Comparison of ENCODE assay signal across 9 mouse cellular contexts in genomic region chr5:96999601-97000000, GRCm38 (mm10). TPM values are rescaled to one million over a fixed set of nuclear protein-coding genes. Genes with fewer than 3 reads are reported as not detected.
DNase-seq lines count a peak whose midpoint lies in the region; ATAC-seq and TF ChIP-seq lines count a peak whose summit lies in the region.
"Had no signal": no experiment of that assay in that cellular context is flagged by ENCODE, and none has a peak within 500 bp of the region (broad histone marks: within the 10 kb centered on the region; RNA-seq: fewer than 3 reads in every experiment).

No protein-coding gene starts in this region.

- no peaks in the 10 kb centered on the region for H3K9me3 ChIP-seq in liver, embryonic 11.5 days (ENCODE audit: control insufficient read depth, low read length)
- H3K9me3 ChIP-seq in embryonic facial prominence, embryonic 14.5 days (ENCODE audit: control insufficient read depth, low read length): no peaks in the 10 kb centered on the region
- H3K9me3 ChIP-seq in intestine, embryonic 14.5 days (ENCODE audit: control insufficient read depth, low read length): no peaks in the 10 kb centered on the region

- H3K4me1 ChIP-seq in liver, embryonic 11.5 days (replicated peaks; ENCODE audit: control insufficient read depth, insufficient read depth, low read length): peaks cover 53% of the 10 kb centered on the region
- H3K4me1 ChIP-seq in embryonic facial prominence, embryonic 14.5 days (ENCODE audit: control insufficient read depth, insufficient read depth, low read length): peaks cover 15% of the 10 kb centered on the region
- H3K4me1 ChIP-seq in intestine, embryonic 14.5 days (replicated peaks; ENCODE audit: control insufficient read depth, insufficient read depth, low read length): peaks cover 33% of the 10 kb centered on the region

- no peak overlapping the region for H3ac ChIP-seq in myocyte (ENCODE audit: control insufficient read depth, insufficient read length)

- no peak for ATAC-seq in liver, embryonic 11.5 days (replicated peaks; ENCODE audit: low FRiP score)
- no peak for ATAC-seq in embryonic facial prominence, embryonic 14.5 days (ENCODE audit: low read depth)
- ATAC-seq in intestine, embryonic 14.5 days (replicated peaks; ENCODE audit: low FRiP score, low TSS enrichment, low read depth): no peak

- peak overlapping the region; percentile 87 for H3K4me2 ChIP-seq in liver, embryonic 11.5 days
- peak overlapping the region; percentile 68; the same call in 1 of the 2 replicates for H3K4me2 ChIP-seq in embryonic facial prominence, embryonic 14.5 days (ENCODE audit: low read depth, low read length)
- peak overlapping the region; percentile 88 for H3K4me2 ChIP-seq in intestine, embryonic 14.5 days (ENCODE audit: low read length)
- H3K4me2 ChIP-seq in myocyte (ENCODE audit: low read depth): peak overlapping the region; percentile 77

- H3K27me3 ChIP-seq in liver, embryonic 11.5 days (replicated peaks; ENCODE audit: control insufficient read depth, insufficient read depth, low read length): no peaks in the 10 kb centered on the region
- H3K27me3 ChIP-seq in embryonic facial prominence, embryonic 14.5 days (replicated peaks; ENCODE audit: control insufficient read depth, insufficient read depth, low read length): no peaks in the 10 kb centered on the region
- H3K27me3 ChIP-seq in intestine, embryonic 14.5 days (replicated peaks; ENCODE audit: control insufficient read depth, insufficient read depth, low read length): no peaks in the 10 kb centered on the region
- no peaks in the 10 kb centered on the region for H3K27me3 ChIP-seq in myocyte (ENCODE audit: control insufficient read depth, insufficient read depth, insufficient read length)

- no peak for DNase-seq in liver, embryonic 11.5 days (ENCODE audit: low spot score)
- DNase-seq in liver: no peak
- DNase-seq in embryonic facial prominence, embryonic 14.5 days (ENCODE audit: low spot score): no peak
- peak; percentile 48 for DNase-seq in intestine, embryonic 14.5 days (ENCODE audit: low spot score)
- no peak for DNase-seq in ovary, postnatal 14 days (ENCODE audit: low spot score)
- no peak for DNase-seq in adrenal gland, adult 2 months
- DNase-seq: kidney, postnatal 25 days; thymus, postnatal 25 days had no signal

- peak overlapping the region; percentile 62 for H3K9ac ChIP-seq in liver, embryonic 11.5 days (ENCODE audit: low read depth, low read length)
- no peak overlapping the region for H3K9ac ChIP-seq in embryonic facial prominence, embryonic 14.5 days (ENCODE audit: low read depth, low read length)
- H3K9ac ChIP-seq in intestine, embryonic 14.5 days (ENCODE audit: low read length): no peak overlapping the region

- 0 out of 2 replicates have a peak, but pooled peaks cover 3% of the 10 kb centered on the region for H3K36me3 ChIP-seq in liver, embryonic 11.5 days (ENCODE audit: control insufficient read depth, insufficient read depth, low read length)
- no peaks in the 10 kb centered on the region for H3K36me3 ChIP-seq in embryonic facial prominence, embryonic 14.5 days (ENCODE audit: control insufficient read depth, insufficient read depth, low read length)
- H3K36me3 ChIP-seq in intestine, embryonic 14.5 days (ENCODE audit: control insufficient read depth, insufficient read depth, low read length): no peaks in the 10 kb centered on the region
- no peaks in the 10 kb centered on the region for H3K36me3 ChIP-seq in myocyte (ENCODE audit: control insufficient read depth, insufficient read depth)

- 57% methylated on average over 7 of the region's 7 CpGs for WGBS in liver, embryonic 11.5 days
- WGBS in embryonic facial prominence, embryonic 14.5 days: 87% methylated on average over 7 of the region's 7 CpGs
- WGBS in intestine, embryonic 14.5 days: 84% methylated on average over 7 of the region's 7 CpGs

- H3K4me3 ChIP-seq in liver, embryonic 11.5 days (ENCODE audit: low read depth, low read length): peak overlapping the region; percentile 90
- H3K4me3 ChIP-seq in embryonic facial prominence, embryonic 14.5 days (ENCODE audit: low read depth, low read length): peak overlapping the region; percentile 77; the same call in 1 of the 2 replicates
- H3K4me3 ChIP-seq in intestine, embryonic 14.5 days (ENCODE audit: low read depth, low read length): 0 out of 2 replicates have a peak overlapping the region, but pooled peaks have one; percentile 67
- peak overlapping the region; percentile 33 for H3K4me3 ChIP-seq in myocyte

- no peak for TF ChIP-seq POLR2A in myocyte (IDR thresholded peaks at IDR 0.05; ENCODE audit: insufficient read length, low read depth)

- peaks cover 53% of the 10 kb centered on the region for H3K79me2 ChIP-seq in myocyte (ENCODE audit: control insufficient read depth, insufficient read depth)

- peak overlapping the region; percentile 53; the same call in 1 of the 2 replicates for H3K27ac ChIP-seq in liver, embryonic 11.5 days (ENCODE audit: low read depth, low read length)
- no peak overlapping the region for H3K27ac ChIP-seq in embryonic facial prominence, embryonic 14.5 days (replicated peaks; ENCODE audit: low read depth, low read length)
- H3K27ac ChIP-seq in intestine, embryonic 14.5 days (ENCODE audit: low read depth): no peak overlapping the region

TF ChIP-seq in myocyte, 11 proteins besides CTCF, POLR2A, EP300 and RAD21:
- no peak for TF ChIP-seq SRF (IDR thresholded peaks at IDR 0.05; ENCODE audit: control insufficient read depth, insufficient read length, low read depth)
- no peak for TF ChIP-seq MAX (IDR thresholded peaks at IDR 0.05; ENCODE audit: low read depth)
- no peak for TF ChIP-seq MYOD1 (IDR thresholded peaks at IDR 0.05; ENCODE audit: control insufficient read depth in 1 of 3, insufficient read length in 2 of 3, low read depth in 2 of 3)
- TF ChIP-seq REST (IDR thresholded peaks at IDR 0.05; ENCODE audit: insufficient read depth, insufficient read length): no peak
- no peak for TF ChIP-seq MYOG (IDR thresholded peaks at IDR 0.05; ENCODE audit: control insufficient read depth in 1 of 3, insufficient read depth in 1 of 3, insufficient read length in 2 of 3, low read depth in 2 of 3)
- TF ChIP-seq TCF3 (IDR thresholded peaks at IDR 0.05; ENCODE audit: insufficient read length, low read depth): no peak
- no peak for TF ChIP-seq TCF12 (IDR thresholded peaks at IDR 0.05; ENCODE audit: insufficient read depth, poor library complexity, severe bottlenecking)
- no peak for TF ChIP-seq CEBPB (IDR thresholded peaks at IDR 0.05; ENCODE audit: insufficient read depth, poor library complexity, severe bottlenecking)
- no peak for TF ChIP-seq USF1 (IDR thresholded peaks at IDR 0.05; ENCODE audit: low read depth)
- TF ChIP-seq POLR2AphosphoS2 (IDR thresholded peaks at IDR 0.05; ENCODE audit: insufficient read length, low read depth): no peak
- no peak for TF ChIP-seq E2F4 (IDR thresholded peaks at IDR 0.05; ENCODE audit: insufficient read depth)

RNA-seq across cellular contexts. Expression of gene Bmp2k, which starts 2.1 kb away (rescaled TPM):
- 31.1 and 34.5 TPM in 2 replicates for polyA plus RNA-seq in liver, embryonic 11.5 days (2014; fragmentation: Nextera tagmentation; extraction: Ambion mirVana)
- 12.3 and 12.7 TPM in 2 replicates for polyA plus RNA-seq in embryonic facial prominence, embryonic 14.5 days (2014; fragmentation: Nextera tagmentation; extraction: Ambion mirVana)
- 14.7 and 15.7 TPM in 2 replicates for polyA plus RNA-seq in intestine, embryonic 14.5 days (2014; fragmentation: Nextera tagmentation; extraction: Ambion mirVana)
- polyA plus RNA-seq in myocyte (2012; fragmentation: generic; extraction: Trizol): 5.2 TPM
- total RNA-seq in adrenal gland, adult 2 months (2021): 10 to 100 TPM; 26.0 to 38.8 TPM
- 9.5 and 10.6 TPM in 2 replicates for polyA plus RNA-seq in adrenal gland, adult 2 months (2012; rRNA removed)

Comparison
In these comparisons a context has a peak if more than half of its experiments do, and no peak if none do; other contexts are left out.
1. H3K4me3 ChIP-seq: peak in every context shown above with its lines; median percentile 90 in liver, embryonic 11.5 days; 77 in embryonic facial prominence, embryonic 14.5 days; 67 in intestine, embryonic 14.5 days; 33 in myocyte.